Mouse (Mus musculus) intestine, postnatal 0 days (tissue): ENCODE results near the gene Ngdn. TPM values are rescaled to one million over a fixed set of nuclear protein-coding genes. Genes with fewer than 3 reads are reported as not detected.

Experiments used
- ATAC-seq: fragments of 200-750 bp; cut with Nextera tagmentation; 2 replicates; pipeline ENCODE4 v1.8.0; 2017; ENCODE audit warnings: mild to moderate bottlenecking, moderate TSS enrichment, moderate library complexity
- H3K27ac ChIP-seq: fragments of 300-500 bp; sonication (generic); 2 replicates; pipeline ENCODE4 v1.5.1; 2014; ENCODE audit warnings: mild to moderate bottlenecking, low read depth, low read length, moderate library complexity
- H3K27me3 ChIP-seq: fragments of 300-500 bp; sonication (generic); replicated peaks from 2 replicates; pipeline ENCODE4 v1.6.1; 2014; ENCODE audit warnings: low read length, mixed read lengths; ENCODE audit not compliant: control insufficient read depth, insufficient read depth
- H3K36me3 ChIP-seq: fragments of 300-500 bp; sonication (generic); 2 replicates; pipeline ENCODE4 v1.6.1; 2014; ENCODE audit warnings: mild to moderate bottlenecking, moderate library complexity; ENCODE audit not compliant: control insufficient read depth, insufficient read depth
- H3K4me1 ChIP-seq: fragments of 300-500 bp; sonication (generic); replicated peaks from 2 replicates; pipeline ENCODE4 v1.6.1; 2014; ENCODE audit warnings: antibody characterized with exemption, low read length, mixed read lengths; ENCODE audit not compliant: control insufficient read depth, insufficient read depth
- H3K4me2 ChIP-seq: fragments of 300-500 bp; sonication (generic); replicated peaks from 2 replicates; pipeline ENCODE4 v1.6.1; 2014; ENCODE audit warnings: low read depth, mild to moderate bottlenecking, moderate library complexity
- H3K4me3 ChIP-seq: fragments of 300-500 bp; sonication (generic); 2 replicates; pipeline ENCODE4 v1.5.1; 2014; ENCODE audit warnings: low read depth, low read length
- H3K9ac ChIP-seq: fragments of 300-500 bp; sonication (generic); 2 replicates; pipeline ENCODE4 v1.6.1; 2014; ENCODE audit warnings: mild to moderate bottlenecking, low read depth, low read length
- H3K9me3 ChIP-seq: fragments of 300-500 bp; sonication (generic); 2 replicates; pipeline ENCODE4 v1.6.1; 2016; ENCODE audit warnings: mixed run types; ENCODE audit not compliant: control insufficient read depth
- CTCF ChIP-seq: sonication (generic); IDR thresholded peaks from 2 replicates; pipeline ENCODE4 v1.5.1; 2016; ENCODE audit warnings: low read depth, mild to moderate bottlenecking, control low read depth, antibody characterized with exemption, moderate library complexity
- WGBS: fragments of 180-500 bp; shearing (Covaris S2); extraction: QIAGEN DNeasy Blood & Tissue Kit; methylation state at CpG from one replicate; pipeline ENCODE4 v1.1.7; 2014; 5-methylcytosine and 5-hydroxymethylcytosine counted together
- microRNA counts: library from miRNA; unstranded; fragments of <30 nt; microRNA quantifications from one replicate; lab custom pipeline; 2016
- microRNA-seq: library from miRNA; unstranded; fragments of <30 nt; microRNA quantifications from one replicate; pipeline ENCODE4, GENCODE M21; 2016
- polyA plus RNA-seq: library from polyadenylated mRNA; unstranded; fragments of >200 nt; fragmentation: Nextera tagmentation; extraction: Ambion mirVana; gene quantifications from 2 replicates; pipeline ENCODE4 v1.2.1, GENCODE M21; 2015

The Ngdn gene
- polyA plus RNA-seq, 1 experiment from 2014 or later = 69.4 TPM

DNA sequence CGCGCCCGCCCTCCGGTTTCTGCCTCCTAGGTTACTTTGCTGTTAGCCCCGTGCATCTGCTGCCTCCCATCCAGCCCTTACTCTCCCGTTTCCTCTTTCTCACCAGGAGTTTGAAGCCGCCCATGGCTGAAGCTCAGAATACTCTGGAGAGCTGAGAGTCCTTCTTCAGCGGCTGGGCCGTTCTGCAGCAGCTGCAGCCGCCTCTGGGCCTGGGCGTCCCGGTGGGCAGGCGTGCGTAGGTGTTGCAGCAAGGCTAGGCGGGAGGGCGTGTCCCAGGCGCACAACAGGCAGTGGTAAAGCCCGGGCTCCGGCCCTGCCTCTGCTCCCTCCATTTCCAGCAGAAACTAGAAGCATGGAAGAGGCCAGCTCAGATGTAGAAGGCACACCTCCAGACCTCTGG lies 56.5 kb downstream of the Ngdn start:
- Histone ChIP-seq H3K36me3 (peaks cover under 1% of the 10 kb centered on the region; the same call in 1 of the 2 replicates), H3K4me3 (no peak overlapping the region), H3K4me2 (peak overlapping the region; percentile 27), H3K4me1 (no peaks in the 10 kb centered on the region), H3K27me3 (no peaks in the 10 kb centered on the region), H3K27ac (no peak overlapping the region), H3K9me3 (no peaks in the 10 kb centered on the region), H3K9ac (no peak overlapping the region)
- ATAC-seq = no peak
- no peak for TF ChIP-seq CTCF
- 26% methylated on average over 19 of the region's 19 CpGs for WGBS

MicroRNA genes within 50 kb of the gene (microRNA counts, 519-probe panel; counts per million panel counts)
- 3,139 counts per million, percentile 35 among the panel's probes with 10 or more counts for microRNA mmu-miR-208b (lab: Ali Mortazavi, UCI)

Small RNA genes lying within 50 kb of the gene (microRNA-seq; reads per million reads assigned to microRNA genes)
- 149 reads per million, percentile 53 among the genes with 10 or more reads in this experiment for gene Mir208b

Other genes starting within 250 kb of the Ngdn start
- 34.2 and 36.9 TPM in 2 replicates for gene Slc7a8, start 233.5 kb upstream of the Ngdn start, polyA plus RNA-seq
- gene Rnf212b, start 201.3 kb upstream of the Ngdn start, polyA plus RNA-seq = not detected in 2 replicates
- 6.0 and 7.3 TPM in 2 replicates for gene Homez, start 144.5 kb upstream of the Ngdn start, polyA plus RNA-seq
- gene Ppp1r3e, start 137.9 kb upstream of the Ngdn start, polyA plus RNA-seq = 3.8 and 4.1 TPM in 2 replicates
- gene Bcl2l2, start 132.1 kb upstream of the Ngdn start, polyA plus RNA-seq = 8.0 and 9.3 TPM in 2 replicates
- gene Gm20521, start 132.0 kb upstream of the Ngdn start, polyA plus RNA-seq = 1.8 and 1.9 TPM in 2 replicates
- gene Pabpn1, start 123.0 kb upstream of the Ngdn start, polyA plus RNA-seq = 60.9 and 64.1 TPM in 2 replicates
- 12.5 and 12.9 TPM in 2 replicates for gene Slc22a17, start 102.3 kb upstream of the Ngdn start, polyA plus RNA-seq
- gene Efs, start 89.3 kb upstream of the Ngdn start, polyA plus RNA-seq = 6.5 and 7.1 TPM in 2 replicates
- not detected in 2 replicates for gene Il25, start 82.8 kb upstream of the Ngdn start, polyA plus RNA-seq
- gene Cmtm5, start 79.2 kb upstream of the Ngdn start, polyA plus RNA-seq = 1.1 and 2.1 TPM in 2 replicates
- gene Myh6, start 48.5 kb upstream of the Ngdn start, polyA plus RNA-seq = 0.53 TPM in 1 of 2 replicates, not detected in the other
- not detected in 2 replicates for gene Gm17428, start 38.5 kb upstream of the Ngdn start, polyA plus RNA-seq
- gene Myh7, start 20.8 kb upstream of the Ngdn start, polyA plus RNA-seq = 3.9 and 5.6 TPM in 2 replicates
- gene Zfhx2, start 76.9 kb downstream of the Ngdn start, polyA plus RNA-seq = 0.87 and 1.1 TPM in 2 replicates
- gene Thtpa, start 79.3 kb downstream of the Ngdn start, polyA plus RNA-seq = 7.5 and 8.8 TPM in 2 replicates
- gene Ap1g2, start 91.1 kb downstream of the Ngdn start, polyA plus RNA-seq = 75.3 and 81.5 TPM in 2 replicates
- gene Jph4, start 101.5 kb downstream of the Ngdn start, polyA plus RNA-seq = 0.90 and 0.93 TPM in 2 replicates
- 0.12 and 0.14 TPM in 2 replicates for gene Dhrs2, start 206.6 kb downstream of the Ngdn start, polyA plus RNA-seq